Mouse (Mus musculus) ZHBTc4 (cell line): Measurements from ENCODE around the gene Mapk8ip1.

ENCODE experiments used
- DNase-seq: peaks from one replicate; pipeline ENCODE4 v3.0.0-alpha.2; 2011; ENCODE audit warnings: low read depth, low spot score

The Mapk8ip1 gene

GRCm38 (mm10) chr2:92401091-92401561 lies at the start of gene Mapk8ip1:
TSS of gene Mapk8ip1 (minus strand) at chr2:92401263.
- DNase-seq, result peak; percentile 67

- DNase-seq, result no peak
Observed at GRCm38 (mm10) chr2:92447121-92447740, 46.2 kb upstream of the Mapk8ip1 start.

GRCm38 (mm10) chr2:92446656-92447055 lies 45.6 kb upstream of the Mapk8ip1 start:
- no peak for DNase-seq

GRCm38 (mm10) chr2:92445890-92446289 lies 44.8 kb upstream of the Mapk8ip1 start:
- no peak for DNase-seq

GRCm38 (mm10) chr2:92444376-92444775 lies 43.3 kb upstream of the Mapk8ip1 start:
- DNase-seq, result no peak

- DNase-seq, result no peak
Observed at GRCm38 (mm10) chr2:92443313-92443712, 42.2 kb upstream of the Mapk8ip1 start.

GRCm38 (mm10) chr2:92442419-92443001 lies 41.4 kb upstream of the Mapk8ip1 start:
- no peak for DNase-seq

- no peak for DNase-seq
Observed at GRCm38 (mm10) chr2:92440432-92440831, 39.4 kb upstream of the Mapk8ip1 start.

- DNase-seq, result no peak
Observed at GRCm38 (mm10) chr2:92438567-92438966, 37.5 kb upstream of the Mapk8ip1 start.

GRCm38 (mm10) chr2:92437875-92438274 lies 36.8 kb upstream of the Mapk8ip1 start:
- peak; percentile 92 for DNase-seq

GRCm38 (mm10) chr2:92437366-92437765 lies 36.3 kb upstream of the Mapk8ip1 start:
- DNase-seq, result no peak

- no peak for DNase-seq
Observed at GRCm38 (mm10) chr2:92435023-92435422, 34.0 kb upstream of the Mapk8ip1 start.

- DNase-seq, result no peak
Observed at GRCm38 (mm10) chr2:92434375-92434745, 33.3 kb upstream of the Mapk8ip1 start.

- DNase-seq, result peak; percentile 99
Observed at GRCm38 (mm10) chr2:92433578-92434374, 32.7 kb upstream of the Mapk8ip1 start, which contains the start of gene Cry2. TSS of gene Cry2 (minus strand) at chr2:92434043.

- no peak for DNase-seq
Observed at GRCm38 (mm10) chr2:92432299-92433295, 31.5 kb upstream of the Mapk8ip1 start.

GRCm38 (mm10) chr2:92431611-92432179 lies 30.6 kb upstream of the Mapk8ip1 start:
- DNase-seq, result no peak

- DNase-seq, result peak; percentile 84
Observed at GRCm38 (mm10) chr2:92430723-92431541, 29.9 kb upstream of the Mapk8ip1 start.

- no peak for DNase-seq
Observed at GRCm38 (mm10) chr2:92430089-92430488, 29.0 kb upstream of the Mapk8ip1 start.

- DNase-seq, result peak; percentile 65
Observed at GRCm38 (mm10) chr2:92427882-92428281, 26.8 kb upstream of the Mapk8ip1 start.

- DNase-seq, result no peak
Observed at GRCm38 (mm10) chr2:92426426-92426825, 25.4 kb upstream of the Mapk8ip1 start.
